Mouse (Mus musculus): ENCODE measurements around the gene Pheta2. TPM values are rescaled to one million over a fixed set of nuclear protein-coding genes. Genes with fewer than 3 reads are reported as not detected.

The Pheta2 gene
- polyA plus RNA-seq (2015; fragmentation: Nextera tagmentation; extraction: Ambion mirVana): 17.5 and 18.3 TPM in 2 replicates

DNA sequence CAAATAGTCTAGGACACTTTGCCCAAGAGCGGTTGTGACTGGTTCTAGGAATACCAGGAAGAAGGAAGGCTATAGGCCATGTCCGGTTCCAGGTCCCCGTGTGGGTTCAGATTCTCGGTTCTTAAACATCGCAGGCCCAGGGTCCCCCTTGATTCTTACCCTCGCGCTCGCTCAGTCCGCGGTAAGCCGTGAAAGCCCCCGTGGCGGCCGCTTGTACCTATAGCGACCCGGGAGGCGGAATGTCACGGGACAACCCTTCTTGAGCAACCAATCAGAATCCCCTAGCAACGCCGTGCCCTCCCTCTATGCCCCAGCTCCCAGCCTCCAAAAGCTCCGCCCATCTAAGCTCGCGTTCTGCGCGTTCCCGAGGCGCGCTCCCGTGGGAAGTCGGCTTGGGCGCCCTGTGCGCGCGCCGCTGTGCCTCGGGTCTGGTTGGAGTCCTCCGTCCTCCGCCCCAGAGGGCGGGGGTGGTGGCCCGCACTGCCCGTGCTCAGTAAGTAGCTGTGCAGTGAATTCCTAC, at the start of gene Pheta2, which contains the start of the genes Naga and Smdt1:
Gene Pheta2, plus strand, starts transcription at position 350 of the 520 bp plus-strand sequence.
Gene Naga, minus strand, starts transcription at position 333 of the 520 bp plus-strand sequence.
Gene Smdt1, plus strand, starts transcription at position 367 of the 520 bp plus-strand sequence.
- Histone ChIP-seq H3K27ac (ENCODE audit: low read length) (peak within 1 kb of the TSS; percentile 20), H3K4me1 (ENCODE audit: control insufficient read depth, insufficient read depth, low read length) (peaks cover 44% of the 10 kb centered on the region), H3K27me3 (ENCODE audit: control insufficient read depth, insufficient read depth, low read length) (no peaks in the 10 kb centered on the region), H3K9me3 (replicated peaks; ENCODE audit: control insufficient read depth, low read length) (no peaks in the 10 kb centered on the region), H3K4me2 (ENCODE audit: low read depth, low read length) (peak within 1 kb of the TSS; percentile 79), H3K4me3 (replicated peaks; ENCODE audit: low read length) (peak within 1 kb of the TSS; percentile 67), H3K36me3 (ENCODE audit: control insufficient read depth, insufficient read depth, low read length) (0 out of 2 replicates have a peak, but pooled peaks cover 7% of the 10 kb centered on the region), H3K9ac (ENCODE audit: low read length) (peak within 1 kb of the TSS; percentile 78)
- ATAC-seq (ENCODE audit: insufficient read depth, low FRiP score): peak; percentile 89
- WGBS: under 1% methylated on average over 41 of the region's 41 CpGs

DNA sequence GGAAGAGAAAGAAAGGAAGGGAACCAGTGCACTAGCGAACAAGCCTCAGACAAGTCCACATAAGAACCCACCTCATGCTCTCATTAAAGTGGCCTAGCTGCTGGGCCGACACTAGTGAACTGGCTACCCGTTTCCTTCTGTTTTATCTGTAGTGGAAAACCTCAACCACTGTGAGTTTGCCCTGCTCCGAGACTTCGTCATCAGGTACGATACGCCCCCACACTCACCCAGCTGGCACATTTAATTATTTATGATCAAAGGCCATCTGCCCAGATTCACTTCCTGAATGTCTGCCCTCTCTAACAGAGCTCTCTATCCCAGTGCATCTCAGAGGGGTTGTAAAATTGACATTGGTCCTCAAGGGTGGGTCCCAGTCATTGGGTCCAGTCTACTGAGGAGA, 48.5 kb upstream of the Pheta2 start:
- no peak overlapping the region for H3K4me3 ChIP-seq (replicated peaks; ENCODE audit: low read length)
- no peak overlapping the region for H3K27ac ChIP-seq (ENCODE audit: low read length)
- no peaks in the 10 kb centered on the region for H3K9me3 ChIP-seq (replicated peaks; ENCODE audit: control insufficient read depth, low read length)
- no peak overlapping the region for H3K9ac ChIP-seq (ENCODE audit: low read length)
- no peaks in the 10 kb centered on the region for H3K36me3 ChIP-seq (ENCODE audit: control insufficient read depth, insufficient read depth, low read length)
- no peak overlapping the region for H3K4me2 ChIP-seq (ENCODE audit: low read depth, low read length)
- WGBS: 89% methylated on average over 7 of the region's 7 CpGs
- peaks cover 7% of the 10 kb centered on the region for H3K4me1 ChIP-seq (ENCODE audit: control insufficient read depth, insufficient read depth, low read length)
- no peak for ATAC-seq (ENCODE audit: insufficient read depth, low FRiP score)
- no peaks in the 10 kb centered on the region for H3K27me3 ChIP-seq (ENCODE audit: control insufficient read depth, insufficient read depth, low read length)

DNA sequence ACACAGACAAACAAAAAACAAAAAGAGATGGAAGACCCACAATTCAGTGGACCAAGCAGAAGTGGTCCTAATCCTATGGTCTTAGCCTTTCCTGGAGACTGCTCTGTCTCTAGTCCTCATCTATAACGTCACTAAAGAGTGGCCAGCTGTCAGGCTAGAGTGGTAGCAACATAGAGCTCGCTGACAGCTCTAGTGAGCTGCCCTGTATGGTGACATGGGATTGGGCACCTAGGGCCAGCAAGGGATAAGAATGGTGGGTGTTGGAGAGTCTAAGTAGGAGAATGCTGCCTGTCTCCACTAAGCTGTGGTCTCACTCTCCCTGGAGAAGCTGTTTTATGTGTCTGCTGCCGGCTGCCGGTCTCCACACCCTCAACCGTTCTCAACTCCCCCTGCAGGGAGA, 45.9 kb upstream of the Pheta2 start:
- Histone ChIP-seq H3K9me3 (replicated peaks; ENCODE audit: control insufficient read depth, low read length) (no peaks in the 10 kb centered on the region), H3K27me3 (ENCODE audit: control insufficient read depth, insufficient read depth, low read length) (no peaks in the 10 kb centered on the region), H3K4me1 (ENCODE audit: control insufficient read depth, insufficient read depth, low read length) (peaks cover 7% of the 10 kb centered on the region), H3K27ac (ENCODE audit: low read length) (no peak overlapping the region), H3K9ac (ENCODE audit: low read length) (no peak overlapping the region), H3K36me3 (ENCODE audit: control insufficient read depth, insufficient read depth, low read length) (no peaks in the 10 kb centered on the region), H3K4me2 (ENCODE audit: low read depth, low read length) (peak overlapping the region; percentile 30; the same call in 1 of the 2 replicates), H3K4me3 (replicated peaks; ENCODE audit: low read length) (no peak overlapping the region)
- 0 out of 2 replicates have a peak, but pooled peaks have one; percentile 33 for ATAC-seq (ENCODE audit: insufficient read depth, low FRiP score)
- 19% methylated on average over 5 of the region's 5 CpGs for WGBS

DNA sequence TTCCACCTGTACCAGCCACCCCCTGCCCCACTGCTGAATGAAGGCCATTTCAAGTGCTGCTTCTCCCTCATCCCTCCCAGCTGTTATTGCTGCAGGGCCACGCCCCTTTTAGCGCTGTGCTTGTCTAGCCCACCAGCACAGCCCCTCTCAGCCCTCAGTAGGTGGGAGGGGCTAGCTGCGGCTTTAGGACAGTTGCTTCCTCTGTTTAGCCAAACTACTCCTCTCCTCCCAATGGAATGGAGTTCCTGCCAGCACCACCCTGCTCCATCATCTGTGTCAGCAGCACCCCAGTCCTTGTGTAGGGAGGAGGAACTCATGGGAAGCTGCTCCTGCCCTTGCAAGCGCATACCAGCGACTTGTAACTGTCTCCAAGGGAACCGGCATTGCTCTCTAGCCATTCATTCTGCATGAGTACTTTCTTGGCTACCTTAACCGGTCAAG, 45.5 kb upstream of the Pheta2 start:
- H3K9me3 ChIP-seq (replicated peaks; ENCODE audit: control insufficient read depth, low read length): no peaks in the 10 kb centered on the region
- WGBS: 5% methylated on average over 7 of the region's 7 CpGs
- 0 out of 2 replicates have a peak overlapping the region, but pooled peaks have one; percentile 5 for H3K4me3 ChIP-seq (replicated peaks; ENCODE audit: low read length)
- ATAC-seq (ENCODE audit: insufficient read depth, low FRiP score): peak; percentile 80; the same call in 1 of the 2 replicates
- peaks cover 7% of the 10 kb centered on the region for H3K4me1 ChIP-seq (ENCODE audit: control insufficient read depth, insufficient read depth, low read length)
- H3K9ac ChIP-seq (ENCODE audit: low read length): peak overlapping the region; percentile 10; the same call in 1 of the 2 replicates
- no peaks in the 10 kb centered on the region for H3K36me3 ChIP-seq (ENCODE audit: control insufficient read depth, insufficient read depth, low read length)
- peak overlapping the region; percentile 30 for H3K4me2 ChIP-seq (ENCODE audit: low read depth, low read length)
- H3K27ac ChIP-seq (ENCODE audit: low read length): no peak overlapping the region
- no peaks in the 10 kb centered on the region for H3K27me3 ChIP-seq (ENCODE audit: control insufficient read depth, insufficient read depth, low read length)

DNA sequence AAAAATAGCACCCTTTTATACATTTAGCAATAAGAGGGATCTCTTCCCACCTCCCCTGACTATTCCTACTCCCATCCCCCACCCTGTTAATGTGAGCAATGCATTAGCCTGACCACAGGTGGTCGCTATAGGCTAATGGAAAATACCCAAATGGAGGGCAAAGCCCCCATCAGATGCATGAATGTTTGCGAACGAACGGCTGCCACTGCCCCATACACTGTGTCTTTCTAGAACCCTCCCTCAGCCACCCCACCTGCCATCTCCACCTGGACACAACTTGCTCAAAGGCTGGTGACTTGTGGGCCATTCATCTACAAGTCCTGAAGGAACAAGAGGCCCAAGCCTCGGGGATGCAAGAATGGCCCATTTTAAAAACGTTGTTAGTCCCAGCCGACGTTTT, 44.7 kb upstream of the Pheta2 start:
- 27% methylated on average over 8 of the region's 8 CpGs for WGBS
- Histone ChIP-seq H3K4me1 (ENCODE audit: control insufficient read depth, insufficient read depth, low read length) (peaks cover 7% of the 10 kb centered on the region), H3K27me3 (ENCODE audit: control insufficient read depth, insufficient read depth, low read length) (no peaks in the 10 kb centered on the region), H3K36me3 (ENCODE audit: control insufficient read depth, insufficient read depth, low read length) (no peaks in the 10 kb centered on the region), H3K27ac (ENCODE audit: low read length) (no peak overlapping the region), H3K9me3 (replicated peaks; ENCODE audit: control insufficient read depth, low read length) (no peaks in the 10 kb centered on the region), H3K4me2 (ENCODE audit: low read depth, low read length) (no peak overlapping the region), H3K9ac (ENCODE audit: low read length) (no peak overlapping the region), H3K4me3 (replicated peaks; ENCODE audit: low read length) (no peak overlapping the region)
- ATAC-seq (ENCODE audit: insufficient read depth, low FRiP score): no peak

DNA sequence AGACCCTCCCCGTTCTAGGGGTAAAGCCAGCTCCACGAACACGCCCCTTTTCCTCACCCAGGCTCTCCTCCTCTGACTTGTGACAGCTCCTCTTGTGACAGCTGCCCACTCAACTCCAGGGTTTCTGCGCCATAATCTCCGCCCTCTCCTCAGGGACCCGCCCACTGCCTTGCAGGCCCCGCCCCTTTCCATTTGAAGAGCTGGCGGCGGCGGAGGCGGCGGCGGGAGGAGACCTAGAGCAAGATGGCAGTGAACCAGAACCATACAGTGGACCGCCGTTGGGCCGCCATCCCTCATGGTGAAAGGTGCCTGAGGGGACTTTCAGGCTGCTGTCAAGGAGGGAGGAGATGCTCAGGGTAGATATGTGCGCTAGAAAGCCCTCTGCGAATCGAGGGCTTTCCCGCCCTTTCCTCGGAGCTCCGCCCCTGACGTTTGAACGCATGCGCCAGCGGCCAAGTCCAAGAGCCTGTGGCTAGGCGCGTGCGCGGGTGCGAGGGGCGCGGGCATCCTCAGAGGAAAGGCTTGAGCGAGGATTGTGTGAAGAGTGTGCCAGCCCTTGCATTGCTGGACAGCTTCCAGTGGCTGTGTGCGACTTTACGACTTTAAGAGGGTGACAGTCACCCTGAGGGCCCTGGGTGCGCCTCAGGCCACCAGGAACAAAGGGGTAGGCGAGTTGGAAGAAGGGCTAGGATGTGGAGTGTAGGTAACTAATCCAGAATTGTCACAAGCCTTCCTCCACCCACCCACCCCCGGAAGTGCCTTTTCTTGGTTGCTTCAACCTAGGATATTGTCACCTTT, 39.8 kb upstream of the Pheta2 start, which contains the start of gene Wbp2nl:
Gene Wbp2nl, plus strand, starts transcription at position 191 of the 798 bp plus-strand sequence.
- Histone ChIP-seq H3K27ac (ENCODE audit: low read length) (no peak within 1 kb of the TSS), H3K4me1 (ENCODE audit: control insufficient read depth, insufficient read depth, low read length) (no peaks in the 10 kb centered on the region), H3K4me2 (ENCODE audit: low read depth, low read length) (peak within 1 kb of the TSS; percentile 21; the same call in 1 of the 2 replicates), H3K4me3 (replicated peaks; ENCODE audit: low read length) (0 out of 2 replicates have a peak within 1 kb of the TSS, but pooled peaks have one; percentile 8), H3K36me3 (ENCODE audit: control insufficient read depth, insufficient read depth, low read length) (no peaks in the 10 kb centered on the region), H3K27me3 (ENCODE audit: control insufficient read depth, insufficient read depth, low read length) (no peaks in the 10 kb centered on the region), H3K9ac (ENCODE audit: low read length) (no peak within 1 kb of the TSS), H3K9me3 (replicated peaks; ENCODE audit: control insufficient read depth, low read length) (no peaks in the 10 kb centered on the region)
- WGBS: 56% methylated on average over 39 of the region's 39 CpGs
- ATAC-seq (ENCODE audit: insufficient read depth, low FRiP score): peak; percentile 25; the same call in 1 of the 2 replicates

DNA sequence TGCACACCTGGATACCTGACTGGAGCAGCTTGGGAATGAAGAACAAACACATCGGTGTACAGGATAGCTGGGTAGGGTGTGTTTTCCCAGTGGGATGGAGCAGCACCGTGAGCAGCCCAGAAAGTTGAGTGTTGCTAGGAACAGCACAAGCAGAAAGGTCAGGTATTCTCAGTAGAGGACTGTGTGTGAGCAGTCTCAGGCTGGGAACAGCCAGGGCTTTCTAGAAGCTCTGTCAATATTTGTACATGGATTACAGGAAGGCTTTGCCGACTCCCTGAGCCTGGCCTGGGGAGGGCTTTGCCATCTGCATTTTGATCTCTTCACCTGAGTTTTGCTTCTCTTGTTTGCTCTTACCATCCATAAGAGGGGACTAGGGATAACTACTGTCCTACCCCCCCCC, 31.6 kb upstream of the Pheta2 start:
- 59% methylated on average over 3 of the region's 3 CpGs for WGBS

DNA sequence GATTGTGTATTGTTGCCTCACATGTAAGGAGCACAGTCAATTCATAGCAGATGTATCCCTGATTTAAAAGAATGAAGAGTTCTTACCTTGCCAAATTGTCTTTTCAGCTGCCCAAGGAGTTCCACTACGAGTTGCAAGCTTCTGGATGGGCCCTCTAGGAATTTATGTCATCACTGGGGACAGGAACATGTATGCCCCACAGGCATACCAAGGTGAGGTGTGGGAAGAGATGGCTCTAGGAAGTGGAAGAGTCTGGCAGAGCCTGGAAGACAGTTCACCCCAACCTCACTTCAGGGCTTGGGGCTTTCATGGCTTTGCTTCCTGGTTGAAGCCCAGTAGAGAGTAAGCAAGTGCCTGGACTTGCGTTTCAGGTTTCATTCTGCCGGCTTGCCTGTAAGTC, 30.3 kb upstream of the Pheta2 start:
- no peaks in the 10 kb centered on the region; the same call in 1 of the 2 replicates for H3K4me1 ChIP-seq (ENCODE audit: control insufficient read depth, insufficient read depth, low read length)
- WGBS: 41% methylated on average over 3 of the region's 3 CpGs
- no peaks in the 10 kb centered on the region for H3K27me3 ChIP-seq (ENCODE audit: control insufficient read depth, insufficient read depth, low read length)
- peak overlapping the region; percentile 25; the same call in 1 of the 2 replicates for H3K27ac ChIP-seq (ENCODE audit: low read length)
- no peaks in the 10 kb centered on the region for H3K9me3 ChIP-seq (replicated peaks; ENCODE audit: control insufficient read depth, low read length)
- no peaks in the 10 kb centered on the region for H3K36me3 ChIP-seq (ENCODE audit: control insufficient read depth, insufficient read depth, low read length)
- no peak overlapping the region for H3K4me3 ChIP-seq (replicated peaks; ENCODE audit: low read length)
- H3K9ac ChIP-seq (ENCODE audit: low read length): no peak overlapping the region
- no peak overlapping the region for H3K4me2 ChIP-seq (ENCODE audit: low read depth, low read length)
- peak; percentile 48; the same call in 1 of the 2 replicates for ATAC-seq (ENCODE audit: insufficient read depth, low FRiP score)

More for the DNA sequence above, 31.6 kb upstream of the Pheta2 start:
- H3K36me3 ChIP-seq (ENCODE audit: control insufficient read depth, insufficient read depth, low read length): no peaks in the 10 kb centered on the region
- peak; percentile 94 for ATAC-seq (ENCODE audit: insufficient read depth, low FRiP score)
- no peaks in the 10 kb centered on the region for H3K27me3 ChIP-seq (ENCODE audit: control insufficient read depth, insufficient read depth, low read length)
- H3K27ac ChIP-seq (ENCODE audit: low read length): peak overlapping the region; percentile 66
- H3K4me1 ChIP-seq (ENCODE audit: control insufficient read depth, insufficient read depth, low read length): no peaks in the 10 kb centered on the region; the same call in 1 of the 2 replicates
- H3K9ac ChIP-seq (ENCODE audit: low read length): no peak overlapping the region
- H3K4me2 ChIP-seq (ENCODE audit: low read depth, low read length): no peak overlapping the region
- no peak overlapping the region for H3K4me3 ChIP-seq (replicated peaks; ENCODE audit: low read length)
- no peaks in the 10 kb centered on the region for H3K9me3 ChIP-seq (replicated peaks; ENCODE audit: control insufficient read depth, low read length)

DNA sequence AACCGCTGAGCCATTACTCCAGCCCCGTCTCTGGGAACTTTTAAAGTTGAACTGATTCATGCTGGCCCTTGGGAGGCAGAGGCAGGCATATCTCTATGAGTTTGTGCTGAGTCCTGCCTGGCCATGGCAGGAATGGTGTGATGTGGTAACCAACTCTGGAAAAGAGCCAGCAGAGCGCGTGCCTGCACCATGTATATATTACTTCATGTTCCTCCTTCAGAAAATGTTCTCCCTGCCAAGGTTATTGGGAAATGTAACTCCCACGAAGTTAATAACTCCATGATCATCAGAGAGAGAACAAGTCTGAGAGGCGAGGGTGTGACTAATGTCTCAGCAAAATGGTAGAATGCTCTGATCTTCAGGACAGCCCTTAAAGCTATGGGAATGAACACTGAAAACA, 20.9 kb upstream of the Pheta2 start:
- no peaks in the 10 kb centered on the region for H3K9me3 ChIP-seq (replicated peaks; ENCODE audit: control insufficient read depth, low read length)

More for the DNA sequence above, 20.9 kb upstream of the Pheta2 start:
- Histone ChIP-seq H3K27ac (ENCODE audit: low read length) (no peak overlapping the region), H3K27me3 (ENCODE audit: control insufficient read depth, insufficient read depth, low read length) (no peaks in the 10 kb centered on the region), H3K36me3 (ENCODE audit: control insufficient read depth, insufficient read depth, low read length) (no peaks in the 10 kb centered on the region), H3K4me2 (ENCODE audit: low read depth, low read length) (no peak overlapping the region), H3K4me1 (ENCODE audit: control insufficient read depth, insufficient read depth, low read length) (no peaks in the 10 kb centered on the region), H3K4me3 (replicated peaks; ENCODE audit: low read length) (no peak overlapping the region), H3K9ac (ENCODE audit: low read length) (no peak overlapping the region)
- no peak for ATAC-seq (ENCODE audit: insufficient read depth, low FRiP score)
- 83% methylated on average over 6 of the region's 6 CpGs for WGBS
